Mouse (Mus musculus) pancreas, adult 10 weeks (tissue): Measurements from ENCODE around the gene Spata25. TPM values are rescaled to one million over a fixed set of nuclear protein-coding genes. Genes with fewer than 3 reads are reported as not detected.

Experiments
- polyA plus RNA-seq: library from polyadenylated mRNA; stranded (reverse); fragments of 350-450 nt; fragmentation: Illumina TruSeq; extraction: RNeasy Lipid Tissue Mini Kit (QIAGEN cat#74804); gene quantifications from one replicate; pipeline ENCODE4 v1.2.3, GENCODE M21; 2015; ENCODE audit warnings: low read depth, low replicate concordance; ENCODE audit not compliant: insufficient read depth

Gene Spata25
- not detected for polyA plus RNA-seq

DNA sequence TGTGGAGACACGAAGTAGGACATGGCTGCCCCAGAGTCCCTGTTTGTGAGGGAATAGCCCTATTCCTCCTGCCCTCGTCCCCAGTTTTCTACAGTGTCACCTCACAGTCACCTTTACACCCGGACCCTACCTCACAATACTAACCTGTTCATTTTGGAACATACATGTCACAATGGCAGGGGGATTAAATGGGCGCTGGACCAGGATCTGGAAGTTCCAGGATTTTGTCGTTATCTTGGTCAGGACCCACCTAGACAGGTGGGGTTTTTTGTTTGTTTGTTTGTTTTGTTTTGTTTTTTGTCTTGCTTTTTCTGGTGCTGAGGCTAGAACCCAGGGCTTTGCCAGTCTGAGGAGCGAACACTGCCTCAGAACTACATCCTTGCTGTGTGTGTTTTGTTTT is at the start of gene Spata25:
Spata25 (minus strand) TSS at position 101 of the 400 bp plus-strand sequence.

DNA sequence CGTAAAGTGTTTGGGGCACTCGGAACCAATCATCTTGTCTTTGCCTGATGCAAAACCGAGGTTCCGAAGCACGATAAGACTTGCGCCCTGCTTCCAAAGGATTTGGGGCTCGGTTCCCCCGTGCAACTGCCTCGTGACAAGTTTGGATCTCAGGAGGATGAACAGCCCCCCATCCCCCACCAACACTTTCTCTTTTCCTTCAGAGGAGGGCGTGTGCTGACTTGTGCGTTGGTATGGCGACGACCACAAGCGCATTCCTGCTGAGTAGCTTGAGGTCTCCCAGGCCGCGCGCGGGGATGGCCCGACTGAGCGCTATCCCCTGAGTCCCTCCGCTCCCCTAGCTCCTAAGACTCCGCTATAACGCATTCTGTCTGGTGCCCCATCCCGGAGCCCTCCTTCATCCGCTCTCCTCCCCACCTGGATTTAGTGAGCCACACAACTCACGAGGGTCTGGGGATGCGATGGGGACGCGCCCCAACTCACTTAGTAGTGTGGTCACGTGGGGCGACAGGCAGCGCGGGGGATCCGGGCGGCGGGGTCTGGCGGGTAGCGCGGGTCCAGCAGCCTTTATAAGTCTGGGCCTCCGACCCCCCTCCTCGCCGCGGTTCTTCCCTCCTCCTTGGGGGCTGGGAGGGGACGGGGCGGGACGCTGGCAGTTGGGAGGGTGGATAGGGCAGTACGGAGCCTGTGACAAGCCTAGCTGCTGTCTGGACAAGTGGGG is 28.9 kb upstream of the Spata25 start, which contains the start of gene Pltp:
Pltp (minus strand) TSS at position 611 of the 721 bp plus-strand sequence.

DNA sequence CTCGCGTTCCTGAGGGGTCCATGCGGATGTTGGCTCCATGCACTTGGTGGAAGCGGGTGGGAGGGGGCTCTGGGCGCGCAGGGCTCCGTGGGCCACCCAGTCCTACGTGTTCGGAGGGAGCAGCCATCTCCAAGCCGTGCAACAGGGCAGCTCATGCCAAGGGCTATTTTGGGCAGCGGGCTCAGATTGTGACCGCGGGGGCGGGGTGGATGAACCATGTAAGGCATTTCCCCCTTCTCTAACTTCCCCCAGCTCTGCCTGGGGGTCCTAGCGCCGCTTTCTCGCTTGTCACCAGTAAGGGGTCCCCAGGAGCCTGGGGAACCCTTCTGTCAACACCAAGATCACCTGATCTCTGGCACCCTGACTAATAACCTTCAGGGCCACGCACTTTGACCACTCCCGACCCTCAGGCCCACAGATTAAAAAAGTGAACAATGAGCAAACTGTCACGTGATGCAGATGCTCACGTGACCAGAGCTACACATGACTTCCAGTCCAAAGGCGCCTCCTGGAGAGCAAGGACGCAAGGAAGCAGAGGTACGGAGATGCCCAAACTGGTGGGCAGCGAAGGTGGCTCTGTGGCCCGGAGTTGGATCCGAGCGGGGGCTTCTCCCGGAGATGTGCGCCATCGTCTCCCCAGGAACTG is 5.1 kb upstream of the Spata25 start, which contains the start of gene Neurl2:
Neurl2 (minus strand) TSS at position 143 of the 646 bp plus-strand sequence.

DNA sequence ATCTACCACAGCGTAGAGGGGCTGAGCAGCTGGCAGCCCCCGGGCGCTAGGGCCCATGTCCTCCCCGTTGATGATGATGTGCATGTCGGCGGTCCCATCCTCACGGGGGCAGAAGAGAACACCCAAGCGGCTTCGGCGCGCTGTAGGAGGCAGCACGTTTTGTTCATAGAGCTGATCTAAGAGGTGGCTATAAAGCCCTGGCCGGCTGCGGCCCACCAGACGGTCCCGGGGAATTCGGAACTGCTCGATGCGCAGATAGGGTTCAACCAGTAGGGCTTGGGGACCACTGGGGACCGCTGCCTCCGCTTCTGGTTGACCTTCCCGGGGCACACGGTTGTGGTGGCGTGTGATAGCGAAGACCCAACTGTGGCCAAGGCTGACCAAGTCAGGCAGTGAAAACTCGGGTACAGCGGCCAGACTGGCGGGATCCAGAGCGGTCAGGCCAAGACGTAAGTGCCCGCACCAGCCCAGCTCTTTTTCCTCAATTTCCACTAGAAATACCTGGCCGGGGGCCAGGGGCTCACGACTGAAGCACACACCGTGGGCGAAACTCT is 4.5 kb upstream of the Spata25 start, which contains the start of gene Ctsa:
Ctsa (plus strand) TSS at position 126 of the 554 bp plus-strand sequence.

DNA sequence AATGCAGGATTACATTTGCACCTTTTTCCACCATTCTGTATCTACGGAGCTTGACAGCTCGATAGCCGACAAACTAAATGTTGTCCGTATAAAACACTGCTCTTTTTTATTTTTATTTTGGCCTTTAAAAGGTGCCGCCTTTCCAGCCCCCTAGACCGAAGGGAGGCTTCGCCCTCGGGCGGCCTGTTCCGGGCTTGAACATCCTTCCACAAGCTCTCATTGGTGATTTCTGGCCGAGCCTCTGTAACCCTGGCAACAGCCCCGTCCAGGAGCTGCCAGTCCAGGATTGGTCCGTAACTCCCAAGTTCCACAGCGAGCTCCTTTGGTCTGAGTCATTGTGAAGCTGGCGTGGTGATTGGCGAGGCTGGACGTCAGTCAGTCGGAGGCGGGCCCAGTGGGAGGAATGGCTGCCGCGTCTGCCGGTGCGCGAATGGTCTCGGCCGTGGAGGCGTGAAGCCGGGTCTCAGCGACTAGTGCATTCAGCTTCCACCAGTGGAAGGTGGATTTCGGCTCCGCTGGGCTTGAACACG is 5.6 kb downstream of the Spata25 start, which contains the start of gene Zswim1:
Zswim1 (plus strand) TSS at position 51 of the 530 bp plus-strand sequence.

DNA sequence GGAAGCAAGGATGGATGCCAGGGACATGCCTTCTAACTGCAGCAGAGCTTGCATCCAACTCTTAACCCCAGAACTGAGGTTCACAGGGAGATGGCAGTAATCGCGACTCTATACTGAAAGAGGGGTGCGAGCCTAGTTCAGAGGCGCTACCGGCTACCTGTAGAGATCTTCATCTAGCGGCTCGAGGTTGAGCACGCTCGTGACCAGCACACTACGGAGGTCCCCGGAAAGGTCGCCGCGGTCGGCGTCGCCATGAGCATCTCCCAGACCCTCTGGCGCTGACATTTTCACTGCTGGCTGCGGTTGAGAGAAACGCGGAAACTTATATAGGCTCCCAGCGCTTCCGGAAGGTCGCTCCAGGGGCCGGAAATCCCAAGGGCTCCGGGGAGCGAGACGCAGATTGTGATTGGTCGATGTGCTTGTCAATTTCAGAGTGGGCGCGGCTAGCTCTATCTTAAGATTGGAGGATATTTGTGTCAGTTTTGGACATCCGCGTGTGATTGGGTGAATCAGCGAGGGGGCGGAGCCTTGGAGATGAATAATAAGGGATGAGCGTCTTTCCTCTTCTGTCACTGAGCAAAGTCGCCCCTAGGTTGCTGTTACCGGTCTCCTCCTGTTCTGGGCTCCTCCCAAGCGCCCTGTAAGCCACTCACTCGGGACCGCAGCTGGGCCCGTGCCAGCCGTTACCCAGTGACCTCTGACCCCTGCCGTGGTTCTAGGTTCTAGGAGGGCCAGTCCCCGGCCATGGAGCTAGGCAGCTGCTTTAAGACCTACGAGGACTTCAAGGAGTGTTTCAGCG is 23.6 kb downstream of the Spata25 start, which contains the start of the genes Acot8 and Zswim3:
Acot8 (minus strand) TSS at position 350 of the 799 bp plus-strand sequence.
Zswim3 (plus strand) TSS at position 566 of the 799 bp plus-strand sequence.

DNA sequence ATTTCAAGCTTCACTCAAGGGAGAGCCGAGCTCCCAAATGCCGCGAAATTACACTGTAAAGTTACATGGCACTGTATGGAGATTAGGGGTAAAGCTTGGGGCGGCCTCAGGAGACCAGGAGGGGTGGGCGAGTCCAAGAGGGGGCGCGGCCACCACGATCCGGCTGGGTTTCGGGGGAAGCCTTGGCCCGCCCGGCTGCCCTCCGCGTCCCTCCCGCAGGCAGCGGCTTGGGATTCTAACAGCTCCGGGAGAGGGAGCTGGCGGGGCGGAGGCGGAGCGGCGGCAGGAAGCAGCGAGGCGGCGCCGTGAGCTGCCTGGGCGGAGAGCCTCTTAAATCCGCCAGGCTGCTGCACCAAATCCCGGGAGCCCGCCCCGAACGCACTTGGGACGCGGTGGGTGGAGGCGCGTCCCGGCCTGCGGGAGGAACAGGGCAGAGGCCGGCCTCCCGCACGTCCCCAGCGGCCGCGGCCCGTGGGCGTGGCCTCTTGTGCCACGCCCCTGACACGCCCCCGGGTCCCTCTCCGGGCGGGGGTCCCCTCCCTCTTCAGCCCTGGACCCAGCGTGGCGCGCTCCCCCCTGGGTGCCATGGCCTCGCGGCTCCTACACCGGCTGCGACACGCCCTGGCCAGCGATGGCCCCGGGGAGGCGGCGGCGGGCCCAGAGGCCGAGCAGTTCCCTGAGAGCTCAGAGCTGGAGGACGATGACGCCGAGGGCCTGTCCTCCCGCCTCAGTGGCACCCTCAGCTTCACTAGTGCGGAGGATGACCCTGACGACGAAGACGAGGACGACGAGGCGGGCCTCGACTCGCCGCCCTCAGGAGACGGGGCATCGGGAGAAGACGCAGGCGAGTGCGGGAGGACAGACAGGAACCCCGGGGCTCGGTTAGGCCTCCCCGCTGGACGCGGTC is 42.6 kb downstream of the Spata25 start, which contains the start of gene Snx21:
Snx21 (plus strand) TSS at position 343 of the 907 bp plus-strand sequence.

DNA sequence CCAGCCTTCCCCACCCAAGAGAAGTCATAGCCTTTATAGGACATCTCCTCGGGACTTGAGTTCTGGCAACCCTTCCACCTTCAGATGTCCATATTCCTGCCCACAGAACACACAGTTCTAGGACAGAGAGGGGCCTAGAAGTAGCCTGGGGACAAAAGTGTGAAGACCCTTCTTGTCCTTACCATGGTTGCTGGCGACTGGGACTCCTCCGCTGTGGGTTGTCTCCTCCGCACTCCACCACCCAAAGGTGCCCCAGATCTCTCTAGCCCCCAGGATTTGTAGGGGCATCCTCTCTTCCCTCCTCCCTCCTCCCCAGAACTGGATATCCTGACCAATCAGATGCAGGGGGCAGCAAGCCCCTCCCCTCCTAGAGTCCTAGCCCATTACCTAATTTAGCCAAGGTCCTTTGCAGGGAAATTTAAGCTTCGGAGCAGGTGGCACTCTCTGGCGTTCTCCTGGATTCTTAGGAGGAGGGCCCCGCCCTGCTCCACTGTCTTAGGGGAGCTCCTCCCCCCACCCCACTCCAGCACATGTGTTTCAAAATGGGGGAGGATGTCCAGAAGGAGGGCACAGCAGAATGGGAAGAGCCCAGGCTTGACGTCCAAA is 48.8 kb downstream of the Spata25 start, which contains the start of gene Tnnc2:
Tnnc2 (minus strand) TSS at position 487 of the 606 bp plus-strand sequence.

Other genes with a start within 250 kb of the Spata25 start
- not detected for gene Wfdc6a, start 243.1 kb downstream of the Spata25 start, polyA plus RNA-seq
- not detected for gene Eppin, start 234.9 kb downstream of the Spata25 start, polyA plus RNA-seq
- not detected for gene Wfdc6b, start 215.0 kb downstream of the Spata25 start, polyA plus RNA-seq
- not detected for gene Wfdc8, start 214.9 kb downstream of the Spata25 start, polyA plus RNA-seq
- gene Wfdc16, start 189.7 kb downstream of the Spata25 start, polyA plus RNA-seq, result 1.0 TPM
- not detected for gene Wfdc10, start 172.5 kb downstream of the Spata25 start, polyA plus RNA-seq
- gene Wfdc9, start 172.0 kb downstream of the Spata25 start, polyA plus RNA-seq, result not detected
- not detected for gene Wfdc11, start 154.4 kb downstream of the Spata25 start, polyA plus RNA-seq
- gene Wfdc13, start 143.4 kb downstream of the Spata25 start, polyA plus RNA-seq, result not detected
- not detected for gene Spint4, start 130.0 kb downstream of the Spata25 start, polyA plus RNA-seq
- not detected for gene Spint5, start 113.2 kb downstream of the Spata25 start, polyA plus RNA-seq
- 2.3 TPM for gene Wfdc3, start 82.6 kb downstream of the Spata25 start, polyA plus RNA-seq
- gene Dnttip1, start 82.6 kb downstream of the Spata25 start, polyA plus RNA-seq, result 6.2 TPM
- not detected for gene Ube2c, start 58.6 kb downstream of the Spata25 start, polyA plus RNA-seq
- gene Tnnc2, start 48.6 kb downstream of the Spata25 start, polyA plus RNA-seq, result not detected
- gene Snx21, start 42.7 kb downstream of the Spata25 start, polyA plus RNA-seq, result 7.6 TPM
- gene Acot8, start 23.7 kb downstream of the Spata25 start, polyA plus RNA-seq, result 3.7 TPM
- gene Zswim3, start 23.4 kb downstream of the Spata25 start, polyA plus RNA-seq, result 1.3 TPM
- gene Zswim1, start 5.9 kb downstream of the Spata25 start, polyA plus RNA-seq, result 2.2 TPM
- gene Ctsa, start 4.3 kb upstream of the Spata25 start, polyA plus RNA-seq, result 25.7 TPM
- 0.87 TPM for gene Neurl2, start 4.9 kb upstream of the Spata25 start, polyA plus RNA-seq
- 49.6 TPM for gene Pltp, start 29.2 kb upstream of the Spata25 start, polyA plus RNA-seq
- gene Pcif1, start 50.8 kb upstream of the Spata25 start, polyA plus RNA-seq, result 14.1 TPM
- gene Zfp335, start 83.2 kb upstream of the Spata25 start, polyA plus RNA-seq, result 5.1 TPM
- 6.0 TPM for gene Mmp9, start 112.2 kb upstream of the Spata25 start, polyA plus RNA-seq
- gene Slc12a5, start 132.3 kb upstream of the Spata25 start, polyA plus RNA-seq, result 2.0 TPM
- gene Ncoa5, start 206.3 kb upstream of the Spata25 start, polyA plus RNA-seq, result 8.9 TPM
- gene Cd40, start 227.1 kb upstream of the Spata25 start, polyA plus RNA-seq, result not detected